Mouse (Mus musculus) testis, adult 2 months (tissue): ENCODE data around the gene Cdc20b.

Experiments
- CTCF ChIP-seq: fragments of 200-500 bp; IDR thresholded peaks from 2 replicates; pipeline ENCODE4 v1.5.1; 2012; ENCODE audit warnings: low read depth, mild to moderate bottlenecking, inconsistent platforms, low read length, moderate library complexity; ENCODE audit not compliant: control insufficient read depth, insufficient read depth, insufficient replicate concordance
- POLR2A ChIP-seq: fragments of 200-500 bp; IDR thresholded peaks from 2 replicates; pipeline ENCODE4 v1.6.1; 2012; ENCODE audit warnings: low read depth, mild to moderate bottlenecking, inconsistent platforms, low read length, moderate library complexity; ENCODE audit not compliant: control insufficient read depth

DNA sequence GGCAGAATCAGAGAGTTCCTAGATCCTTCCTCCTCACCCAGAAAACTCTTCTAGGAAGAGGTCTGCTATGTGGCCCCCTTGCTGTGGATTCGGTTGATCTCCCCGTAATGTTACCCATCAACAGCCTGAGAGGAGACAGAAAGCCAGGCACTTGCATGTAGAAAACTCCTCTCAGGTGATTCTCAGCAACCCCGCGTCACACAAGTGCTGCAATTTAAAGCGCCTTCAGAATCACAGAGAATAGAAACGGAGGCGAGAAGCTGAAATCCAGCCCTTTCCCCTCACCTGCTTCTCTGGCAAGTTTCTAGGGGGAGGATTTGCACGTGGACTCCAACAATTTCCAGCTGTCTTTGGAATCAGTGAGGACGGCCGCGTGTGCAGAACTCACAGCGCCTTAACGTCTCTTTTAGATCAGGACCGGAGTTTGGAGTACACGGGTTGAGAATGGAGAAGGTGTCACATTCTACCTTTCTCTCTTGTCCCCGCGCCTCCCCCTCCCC lies 48.4 kb upstream of the Cdc20b start:
- TF ChIP-seq POLR2A (no peak), CTCF (no peak)
